Mouse (Mus musculus) spleen, adult 2 months (tissue): ENCODE data around the gene Zfp988. TPM values are rescaled to one million over a fixed set of nuclear protein-coding genes. Genes with fewer than 3 reads are reported as not detected.
"Not testable (repeated sequence)": the region's sequence is repeated elsewhere in the genome, so short reads cannot be mapped to it uniquely, and the experiment has no call there.

ENCODE experiments used
- DNase-seq, 2 experiments: peaks; one replicate each; pipeline versions ENCODE4 v3.0.0 to v3.0.0-alpha.2; 2012 to 2021; ENCODE audit warnings: low spot score in 2 of 2, low read depth in 1 of 2
- H3K27ac ChIP-seq: fragments of 200-500 bp; 2 replicates; pipeline ENCODE4 v1.5.1; 2012; ENCODE audit warnings: low read length, inconsistent platforms; ENCODE audit not compliant: insufficient read depth
- H3K27me3 ChIP-seq: fragments of 200-500 bp; 2 replicates; pipeline ENCODE4 v1.6.1; 2012; ENCODE audit warnings: mild to moderate bottlenecking, moderate library complexity, low read length, inconsistent platforms; ENCODE audit not compliant: control insufficient read depth, insufficient read depth
- H3K36me3 ChIP-seq: fragments of 200-500 bp; 2 replicates; pipeline ENCODE4 v1.6.1; 2012; ENCODE audit warnings: mild to moderate bottlenecking, low read length, inconsistent platforms; ENCODE audit not compliant: control insufficient read depth, insufficient read depth
- H3K4me1 ChIP-seq: fragments of 200-500 bp; 2 replicates; pipeline ENCODE4 v1.6.1; 2011; ENCODE audit warnings: inconsistent platforms; ENCODE audit not compliant: control insufficient read depth, insufficient read depth, insufficient read length
- H3K4me3 ChIP-seq: fragments of 200-500 bp; 2 replicates; pipeline ENCODE4 v1.5.1; 2011; ENCODE audit warnings: mild to moderate bottlenecking, inconsistent platforms; ENCODE audit not compliant: insufficient read depth, insufficient read length; ENCODE audit errors: extremely low read depth
- WGBS: fragments of 180-500 bp; shearing (Covaris S2); methylation state at CpG from one replicate; pipeline ENCODE4 v1.1.7; 2018; 5-methylcytosine and 5-hydroxymethylcytosine counted together
- polyA plus RNA-seq: library from polyadenylated mRNA; depleted of rRNA; stranded (reverse); fragments of >200 nt; gene quantifications from 2 replicates; pipeline ENCODE4 v1.2.3, GENCODE M21; 2012; rRNA removed

The Zfp988 gene
- polyA plus RNA-seq, 1 experiment = not detected

- WGBS = 84% methylated on average over 12 of the region's 13 CpGs
- not testable (repeated sequence) for H3K27ac ChIP-seq, H3K27me3 ChIP-seq, H3K4me3 ChIP-seq, DNase-seq, H3K36me3 ChIP-seq, H3K4me1 ChIP-seq
Observed at GRCm38 (mm10) chr4:147351376-147351980, 46.0 kb downstream of the Zfp988 start.

- not testable (repeated sequence) for H3K36me3 ChIP-seq, H3K4me1 ChIP-seq, H3K27me3 ChIP-seq, H3K4me3 ChIP-seq, H3K27ac ChIP-seq, DNase-seq
- 79% methylated on average over 4 of the region's 4 CpGs for WGBS
Observed at GRCm38 (mm10) chr4:147353626-147354025, 48.2 kb downstream of the Zfp988 start.

GRCm38 (mm10) chr4:147356042-147356441 lies 50.6 kb downstream of the Zfp988 start:
- not testable (repeated sequence) for H3K27ac ChIP-seq, DNase-seq, H3K27me3 ChIP-seq, H3K4me3 ChIP-seq, H3K36me3 ChIP-seq, H3K4me1 ChIP-seq
- no CpG with 5 or more reads among the region's 3 CpGs for WGBS

- H3K27ac ChIP-seq, DNase-seq, H3K36me3 ChIP-seq, H3K27me3 ChIP-seq, H3K4me1 ChIP-seq, H3K4me3 ChIP-seq: not testable (repeated sequence)
- WGBS = no CpG with 5 or more reads among the region's 2 CpGs
Observed at GRCm38 (mm10) chr4:147357195-147357594, 51.7 kb downstream of the Zfp988 start.

- WGBS = no CpG with 5 or more reads among the region's 6 CpGs
- H3K36me3 ChIP-seq, DNase-seq, H3K27ac ChIP-seq, H3K4me1 ChIP-seq, H3K4me3 ChIP-seq, H3K27me3 ChIP-seq: not testable (repeated sequence)
Observed at GRCm38 (mm10) chr4:147361003-147361402, 55.5 kb downstream of the Zfp988 start, which contains the start of gene Zfp978. TSS of gene Zfp978 (plus strand) at chr4:147361303.

GRCm38 (mm10) chr4:147361872-147362271 lies 56.4 kb downstream of the Zfp988 start:
- H3K27me3 ChIP-seq, H3K4me1 ChIP-seq, H3K4me3 ChIP-seq, H3K36me3 ChIP-seq, DNase-seq, H3K27ac ChIP-seq: not testable (repeated sequence)
- no CpG with 5 or more reads among the region's 1 CpGs for WGBS

GRCm38 (mm10) chr4:147369564-147369963 lies 64.1 kb downstream of the Zfp988 start:
- H3K36me3 ChIP-seq, H3K27ac ChIP-seq, H3K27me3 ChIP-seq, DNase-seq, H3K4me3 ChIP-seq, H3K4me1 ChIP-seq: not testable (repeated sequence)
- no CpG with 5 or more reads among the region's 2 CpGs for WGBS

GRCm38 (mm10) chr4:147383199-147383598 lies 77.7 kb downstream of the Zfp988 start:
- not testable (repeated sequence) for H3K36me3 ChIP-seq, H3K4me1 ChIP-seq, H3K27me3 ChIP-seq, H3K4me3 ChIP-seq, H3K27ac ChIP-seq, DNase-seq
- 90% methylated on average over 4 of the region's 4 CpGs for WGBS

Other genes with a start within 250 kb of the Zfp988 start
- gene Zfp991, start 173.6 kb upstream of the Zfp988 start, polyA plus RNA-seq = 0.05 TPM in 1 of 2 replicates, not detected in the other
- not detected in 2 replicates for gene Zfp978, start 55.6 kb downstream of the Zfp988 start, polyA plus RNA-seq
- gene Zfp982, start 186.7 kb downstream of the Zfp988 start, polyA plus RNA-seq = not detected in 2 replicates
- not detected in 2 replicates for gene Gm16503, start 234.5 kb downstream of the Zfp988 start, polyA plus RNA-seq
- gene Zfp985, start 247.6 kb downstream of the Zfp988 start, polyA plus RNA-seq = not detected in 2 replicates